Mouse (Mus musculus) right cerebral cortex, adult 18-20 months (tissue): ENCODE measurements around the gene Mcm3ap.
A peak's percentile ranks its signal among the peaks of the same experiment; 100 is the strongest.

Source experiments
- DNase-seq: peaks from one replicate; pipeline ENCODE4 v3.0.0; 2022; ENCODE audit warnings: mixed read lengths

Gene Mcm3ap

GRCm38 (mm10) chr10:76468203-76469162 lies at the start of gene Mcm3ap, which contains the start of gene Ybey:
Gene Mcm3ap, plus strand, starts transcription at chr10:76468927.
Gene Ybey, minus strand, starts transcription at chr10:76469114.
- peak; percentile 91 for DNase-seq

- DNase-seq = no peak
These were observed 43.1 kb upstream of the Mcm3ap start for GRCm38 (mm10) chr10:76425674-76426073.

- DNase-seq = no peak
These were observed 34.8 kb upstream of the Mcm3ap start for GRCm38 (mm10) chr10:76433925-76434324.

DNA sequence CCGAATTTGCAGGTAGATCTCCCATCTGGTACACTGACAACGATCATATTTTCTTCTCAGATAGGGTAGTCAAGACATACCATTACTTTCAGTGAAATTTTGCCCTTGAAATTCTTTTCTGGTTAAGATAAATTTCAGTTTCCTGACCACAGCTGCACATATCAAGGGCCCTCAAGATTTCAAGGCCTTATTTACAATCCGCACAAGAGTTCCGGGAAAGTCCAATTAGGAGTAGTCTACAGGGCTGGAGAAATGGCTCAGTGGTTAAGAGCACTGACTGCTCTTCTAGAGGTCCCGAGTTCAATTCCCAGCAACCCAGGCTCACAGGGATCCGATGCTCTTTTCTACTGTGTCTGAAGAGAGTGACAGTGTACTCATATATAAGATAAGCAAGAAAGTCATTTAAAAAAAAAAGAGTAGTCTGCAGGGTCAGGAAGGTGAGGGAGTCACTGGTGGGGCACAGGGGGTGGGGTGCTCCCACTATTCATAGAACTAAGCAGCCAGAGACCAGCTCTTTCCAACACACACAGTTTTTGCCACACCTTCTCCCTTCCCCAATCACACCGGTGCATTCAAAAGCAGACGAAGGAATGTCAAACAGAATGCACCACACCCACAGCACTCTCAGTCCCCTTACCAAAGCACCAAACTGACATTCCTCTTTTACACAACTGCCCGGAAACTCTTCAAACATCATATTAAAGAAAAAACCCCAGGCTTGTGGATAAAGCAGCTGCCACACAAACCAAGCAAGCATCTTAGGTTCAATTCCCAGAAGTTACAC lies 29.4 kb upstream of the Mcm3ap start:
- no peak for DNase-seq

DNA sequence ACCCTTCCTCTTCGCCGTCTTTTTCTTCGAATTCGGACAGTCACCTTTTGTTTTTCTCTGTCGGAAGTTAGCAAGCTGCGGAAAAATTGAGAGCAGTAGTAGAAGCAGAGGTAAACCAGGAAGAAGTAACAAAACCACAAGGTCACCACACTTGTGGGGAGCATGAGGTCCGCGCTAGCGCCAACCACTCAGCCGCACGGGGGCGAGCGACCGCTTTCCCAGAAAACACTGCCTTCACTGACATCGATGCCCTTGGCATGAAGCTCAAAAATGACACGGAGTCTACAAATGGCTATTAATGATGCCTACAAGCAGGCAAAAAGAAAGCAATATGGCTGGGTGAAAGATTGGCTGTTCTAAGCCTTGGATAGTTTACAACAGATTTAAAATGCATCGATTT lies 28.4 kb upstream of the Mcm3ap start, which contains the start of gene AC141477.1:
TSS of gene AC141477.1 (minus strand) at position 164 of the 400 bp plus-strand sequence.
- DNase-seq = no peak

GRCm38 (mm10) chr10:76442178-76443088 lies 26.3 kb upstream of the Mcm3ap start, which contains the start of gene Pcnt:
Gene Pcnt, minus strand, starts transcription at chr10:76442786.
- DNase-seq = peak; percentile 98

DNA sequence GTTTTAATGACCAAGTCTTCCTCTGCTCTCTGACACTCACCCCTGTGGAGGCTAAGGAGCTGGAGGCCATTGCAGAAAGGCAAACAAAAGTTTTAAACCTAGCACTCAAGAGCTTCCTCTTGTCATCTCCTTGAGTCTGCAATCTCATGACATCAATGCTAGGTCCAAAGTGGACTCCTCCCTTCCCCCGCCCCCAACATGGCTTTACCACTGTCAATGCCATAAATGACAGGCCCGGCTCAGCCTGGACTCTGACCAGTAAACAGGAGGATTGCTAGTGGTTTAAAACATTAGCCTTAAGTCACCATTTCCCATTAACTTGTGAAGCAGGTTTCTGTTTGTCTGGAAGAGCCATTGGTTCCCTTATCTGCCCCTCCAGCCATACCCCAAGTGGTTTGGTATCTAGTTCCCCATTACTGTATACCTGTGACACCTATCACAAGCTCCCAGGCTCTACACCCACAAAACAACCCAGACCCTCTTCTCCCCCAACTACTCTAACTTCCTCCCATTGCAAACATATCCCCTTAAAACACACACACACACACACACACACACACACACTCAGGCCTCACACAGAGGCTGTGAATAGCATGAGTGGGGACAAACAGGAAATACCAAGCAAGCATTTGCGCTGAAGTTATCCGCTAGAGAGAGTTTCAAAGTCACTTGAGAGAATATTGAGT lies 22.6 kb upstream of the Mcm3ap start:
- no peak for DNase-seq

DNA sequence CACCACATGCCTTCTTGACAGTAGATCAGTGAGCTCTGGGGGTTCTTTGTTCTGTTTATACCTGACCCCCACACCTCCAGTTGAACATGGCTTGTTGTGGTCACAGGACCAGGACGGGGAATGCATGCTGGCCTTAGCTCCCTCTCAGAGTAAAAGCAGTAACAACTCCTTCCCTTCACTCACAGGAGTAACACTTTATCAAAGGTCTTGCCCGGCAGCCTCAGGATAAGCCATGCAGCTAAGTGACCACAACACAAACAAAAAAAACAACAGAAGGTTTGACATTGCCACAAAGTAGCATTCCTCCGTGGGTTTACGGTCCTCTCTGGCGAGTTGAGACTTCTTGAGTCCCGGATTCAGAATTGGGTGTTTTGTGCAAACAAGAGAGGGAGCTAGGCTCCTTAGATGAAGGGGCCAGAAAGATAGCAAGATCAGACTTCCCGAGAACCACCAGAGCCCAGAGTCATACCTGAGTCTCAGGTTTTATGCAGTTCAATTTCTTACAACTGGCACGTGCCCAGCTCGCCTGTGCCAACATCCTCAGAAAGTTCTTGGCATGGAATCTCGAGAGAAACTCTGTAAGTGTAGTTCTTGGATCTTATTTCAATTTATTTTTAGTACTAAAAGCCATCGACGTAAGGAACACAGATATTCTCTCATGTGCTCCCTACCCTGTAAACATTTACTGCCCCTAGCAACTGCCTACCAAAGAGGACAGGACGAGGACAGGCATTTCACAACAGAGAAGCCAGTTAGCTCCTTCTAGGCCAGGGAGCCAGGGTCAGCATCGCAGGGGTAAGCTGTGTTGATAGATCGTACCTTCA lies 21.1 kb upstream of the Mcm3ap start:
- no peak for DNase-seq

- no peak for DNase-seq
These were observed 19.9 kb upstream of the Mcm3ap start, which contains the start of gene 2610028H24Rik for GRCm38 (mm10) chr10:76448851-76449250. Gene 2610028H24Rik, plus strand, starts transcription at chr10:76449081.

GRCm38 (mm10) chr10:76455289-76455688 lies 13.4 kb upstream of the Mcm3ap start:
- DNase-seq = peak; percentile 49

- DNase-seq = no peak
These were observed 7.5 kb upstream of the Mcm3ap start for GRCm38 (mm10) chr10:76461255-76461654.

DNA sequence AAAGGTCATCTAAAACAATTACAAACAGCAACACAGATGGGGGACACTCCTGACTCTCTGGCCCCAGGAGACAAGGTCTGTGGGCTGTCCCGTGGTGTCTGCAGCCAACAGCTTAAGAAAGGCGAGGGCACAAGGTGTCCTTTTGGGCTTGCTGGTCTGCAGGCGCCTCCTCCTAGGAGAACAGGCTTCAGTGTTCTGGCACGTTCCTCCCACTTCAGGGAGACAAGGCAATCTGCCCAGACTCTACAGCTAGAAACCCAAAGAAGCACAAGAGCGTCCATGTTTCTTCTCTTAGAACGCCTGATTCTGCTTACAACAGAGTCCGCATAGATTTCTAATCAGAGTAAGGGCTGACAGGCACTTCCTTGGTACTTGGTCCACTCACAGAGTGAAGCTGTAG lies 6.4 kb upstream of the Mcm3ap start:
- peak; percentile 38 for DNase-seq

GRCm38 (mm10) chr10:76462721-76463120 lies 6.0 kb upstream of the Mcm3ap start:
- DNase-seq = no peak

GRCm38 (mm10) chr10:76473759-76474158 lies 5.0 kb downstream of the Mcm3ap start:
- no peak for DNase-seq

DNA sequence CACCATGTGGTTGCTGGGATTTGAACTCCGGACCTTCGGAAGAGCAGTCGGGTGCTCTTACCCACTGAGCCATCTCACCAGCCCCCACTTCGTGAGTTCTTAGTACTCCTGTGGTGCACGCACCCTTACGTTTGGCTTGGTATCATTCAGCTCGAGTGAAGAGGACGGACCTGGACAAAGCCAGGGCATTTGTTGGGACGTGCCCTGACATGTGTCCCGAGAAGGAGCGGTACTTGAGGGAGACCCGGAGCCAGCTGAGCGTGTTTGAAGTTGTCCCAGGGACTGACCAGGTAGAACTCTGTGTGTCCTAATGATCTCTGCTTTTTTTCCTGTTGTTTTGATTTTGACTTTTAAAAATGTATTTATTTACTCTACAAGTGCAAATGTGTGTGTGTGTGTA lies 12.1 kb downstream of the Mcm3ap start:
- DNase-seq = no peak

GRCm38 (mm10) chr10:76481480-76481879 lies 12.8 kb downstream of the Mcm3ap start:
- DNase-seq = no peak

- no peak for DNase-seq
These were observed 17.6 kb downstream of the Mcm3ap start for GRCm38 (mm10) chr10:76486302-76486701.

DNA sequence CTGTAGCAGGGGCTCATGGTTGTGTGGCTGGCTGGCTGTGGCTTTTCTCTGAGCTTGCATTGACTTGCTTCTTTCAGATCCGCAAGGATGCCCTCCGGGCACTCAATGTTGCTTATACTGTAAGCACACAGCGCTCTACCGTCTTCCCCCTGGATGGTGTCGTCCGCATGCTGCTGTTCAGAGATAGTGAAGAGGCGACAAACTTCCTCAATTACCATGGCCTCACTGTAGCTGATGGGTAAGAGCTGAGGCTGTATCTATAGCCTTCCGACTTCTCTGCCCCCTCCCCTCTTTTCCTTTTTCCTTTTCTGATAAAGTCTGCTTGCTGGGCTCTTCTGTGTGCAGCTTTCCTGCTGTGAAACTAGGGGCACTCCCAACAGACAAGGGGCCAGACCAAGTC lies 19.5 kb downstream of the Mcm3ap start:
- no peak for DNase-seq

- DNase-seq = no peak
These were observed 20.5 kb downstream of the Mcm3ap start for GRCm38 (mm10) chr10:76489205-76489604.

- DNase-seq = no peak
These were observed 24.8 kb downstream of the Mcm3ap start for GRCm38 (mm10) chr10:76493527-76493926.

DNA sequence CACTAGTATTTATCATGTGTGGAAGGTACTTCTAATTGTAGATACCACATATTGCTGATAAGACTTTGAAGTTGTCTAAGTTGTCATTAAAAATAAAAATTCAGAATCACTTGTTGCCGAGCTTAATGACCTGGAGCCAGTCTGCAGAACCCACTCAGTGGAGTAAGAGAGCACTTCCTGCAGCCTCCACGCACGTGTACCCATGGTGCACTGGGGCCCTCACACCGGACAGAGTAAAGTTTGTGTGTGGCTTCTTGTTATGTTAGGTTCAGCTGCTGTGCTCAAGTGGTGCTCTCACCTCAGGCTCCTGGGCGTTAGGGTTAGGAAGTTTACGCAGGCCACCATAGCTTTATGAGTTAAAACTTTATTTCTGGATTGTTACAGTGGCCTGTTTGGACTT lies 26.8 kb downstream of the Mcm3ap start:
- DNase-seq = no peak
